Mouse (Mus musculus): ENCODE measurements around the gene Fer1l5.

Gene Fer1l5

GRCm38 (mm10) chr1:36457388-36458014, 85.4 kb downstream of the Fer1l5 start:
- no peaks in the 10 kb centered on the region for H3K9me3 ChIP-seq (ENCODE audit: low read length)
- no peak overlapping the region for H3K4me3 ChIP-seq (replicated peaks; ENCODE audit: low read length)
- no peaks in the 10 kb centered on the region for H3K36me3 ChIP-seq (ENCODE audit: insufficient read depth, low read length)
- TF ChIP-seq CTCF (conservative IDR thresholded peaks at IDR 0.05; ENCODE audit: low read length), result no peak
- TF ChIP-seq NANOG (IDR thresholded peaks at IDR 0.05; ENCODE audit: borderline replicate concordance, low read length), result no peak
- no peak for TF ChIP-seq POU5F1 (IDR thresholded peaks at IDR 0.05; ENCODE audit: borderline replicate concordance, low read length)
- H3K4me1 ChIP-seq (replicated peaks; ENCODE audit: low read depth, low read length), result peaks cover 7% of the 10 kb centered on the region
- no peaks in the 10 kb centered on the region for H3K27me3 ChIP-seq (ENCODE audit: insufficient read depth, low read length)

GRCm38 (mm10) chr1:36458169-36458568, 86.1 kb downstream of the Fer1l5 start:
- Histone ChIP-seq H3K4me1 (replicated peaks; ENCODE audit: low read depth, low read length) (peaks cover 7% of the 10 kb centered on the region), H3K27me3 (ENCODE audit: insufficient read depth, low read length) (no peaks in the 10 kb centered on the region), H3K4me3 (replicated peaks; ENCODE audit: low read length) (no peak overlapping the region), H3K9me3 (ENCODE audit: low read length) (no peaks in the 10 kb centered on the region), H3K36me3 (ENCODE audit: insufficient read depth, low read length) (no peaks in the 10 kb centered on the region)
- TF ChIP-seq CTCF (conservative IDR thresholded peaks at IDR 0.05; ENCODE audit: low read length) (no peak), NANOG (IDR thresholded peaks at IDR 0.05; ENCODE audit: borderline replicate concordance, low read length) (no peak), POU5F1 (IDR thresholded peaks at IDR 0.05; ENCODE audit: borderline replicate concordance, low read length) (no peak)

- no peak for TF ChIP-seq NANOG (IDR thresholded peaks at IDR 0.05; ENCODE audit: borderline replicate concordance, low read length)
- no peak for TF ChIP-seq POU5F1 (IDR thresholded peaks at IDR 0.05; ENCODE audit: borderline replicate concordance, low read length)
- no peak for TF ChIP-seq CTCF (conservative IDR thresholded peaks at IDR 0.05; ENCODE audit: low read length)
These were observed 89.7 kb downstream of the Fer1l5 start for GRCm38 (mm10) chr1:36461829-36462228.

GRCm38 (mm10) chr1:36465641-36466160, 93.6 kb downstream of the Fer1l5 start:
- Histone ChIP-seq H3K36me3 (ENCODE audit: insufficient read depth, low read length) (no peaks in the 10 kb centered on the region), H3K27me3 (ENCODE audit: insufficient read depth, low read length) (peaks cover 35% of the 10 kb centered on the region), H3K4me1 (replicated peaks; ENCODE audit: low read depth, low read length) (peaks cover 24% of the 10 kb centered on the region), H3K4me3 (replicated peaks; ENCODE audit: low read length) (no peak overlapping the region), H3K9me3 (ENCODE audit: low read length) (no peaks in the 10 kb centered on the region)
- TF ChIP-seq CTCF (conservative IDR thresholded peaks at IDR 0.05; ENCODE audit: low read length), result no peak
- no peak for TF ChIP-seq POU5F1 (IDR thresholded peaks at IDR 0.05; ENCODE audit: borderline replicate concordance, low read length)
- TF ChIP-seq NANOG (IDR thresholded peaks at IDR 0.05; ENCODE audit: borderline replicate concordance, low read length), result no peak

More at GRCm38 (mm10) chr1:36461829-36462228, 89.7 kb downstream of the Fer1l5 start:
- Histone ChIP-seq H3K27me3 (ENCODE audit: insufficient read depth, low read length) (peaks cover 14% of the 10 kb centered on the region), H3K9me3 (ENCODE audit: low read length) (no peaks in the 10 kb centered on the region), H3K36me3 (ENCODE audit: insufficient read depth, low read length) (no peaks in the 10 kb centered on the region), H3K4me1 (replicated peaks; ENCODE audit: low read depth, low read length) (peaks cover 12% of the 10 kb centered on the region), H3K4me3 (replicated peaks; ENCODE audit: low read length) (no peak overlapping the region)

GRCm38 (mm10) chr1:36467446-36467845, 95.4 kb downstream of the Fer1l5 start:
- Histone ChIP-seq H3K4me3 (replicated peaks; ENCODE audit: low read length) (no peak overlapping the region), H3K4me1 (replicated peaks; ENCODE audit: low read depth, low read length) (peaks cover 34% of the 10 kb centered on the region), H3K9me3 (ENCODE audit: low read length) (no peaks in the 10 kb centered on the region), H3K36me3 (ENCODE audit: insufficient read depth, low read length) (no peaks in the 10 kb centered on the region), H3K27me3 (ENCODE audit: insufficient read depth, low read length) (peaks cover 44% of the 10 kb centered on the region)
- TF ChIP-seq CTCF (conservative IDR thresholded peaks at IDR 0.05; ENCODE audit: low read length) (no peak), NANOG (IDR thresholded peaks at IDR 0.05; ENCODE audit: borderline replicate concordance, low read length) (no peak), POU5F1 (IDR thresholded peaks at IDR 0.05; ENCODE audit: borderline replicate concordance, low read length) (no peak)

- TF ChIP-seq POU5F1 (IDR thresholded peaks at IDR 0.05; ENCODE audit: borderline replicate concordance, low read length) (no peak), CTCF (conservative IDR thresholded peaks at IDR 0.05; ENCODE audit: low read length) (no peak)
- peaks cover 30% of the 10 kb centered on the region for H3K4me1 ChIP-seq (replicated peaks; ENCODE audit: low read depth, low read length)
- H3K9me3 ChIP-seq (ENCODE audit: low read length), result no peaks in the 10 kb centered on the region
- peaks cover 63% of the 10 kb centered on the region for H3K27me3 ChIP-seq (ENCODE audit: insufficient read depth, low read length)
- no peak overlapping the region for H3K4me3 ChIP-seq (replicated peaks; ENCODE audit: low read length)
- H3K36me3 ChIP-seq (ENCODE audit: insufficient read depth, low read length), result no peaks in the 10 kb centered on the region
These were observed 97.8 kb downstream of the Fer1l5 start for GRCm38 (mm10) chr1:36469811-36470444.

GRCm38 (mm10) chr1:36471181-36472105, 99.4 kb downstream of the Fer1l5 start, which contains the start of gene Cnnm4:
Gene Cnnm4 (plus strand): TSS chr1:36471620.
- H3K9me3 ChIP-seq (ENCODE audit: low read length), result no peaks in the 10 kb centered on the region
- TF ChIP-seq CTCF (conservative IDR thresholded peaks at IDR 0.05; ENCODE audit: low read length) (no peak), NANOG (IDR thresholded peaks at IDR 0.05; ENCODE audit: borderline replicate concordance, low read length) (no peak), POU5F1 (IDR thresholded peaks at IDR 0.05; ENCODE audit: borderline replicate concordance, low read length) (no peak)
- peak within 1 kb of the TSS; percentile 91 for H3K4me3 ChIP-seq (replicated peaks; ENCODE audit: low read length)
- H3K4me1 ChIP-seq (replicated peaks; ENCODE audit: low read depth, low read length), result peaks cover 30% of the 10 kb centered on the region
- H3K36me3 ChIP-seq (ENCODE audit: insufficient read depth, low read length), result no peaks in the 10 kb centered on the region
- H3K27me3 ChIP-seq (ENCODE audit: insufficient read depth, low read length), result peaks cover 56% of the 10 kb centered on the region
